ENCODE assay signal across 9 mouse cellular contexts in genomic region chr7:126676207-126676606, GRCm38 (mm10). TPM values are rescaled to one million over a fixed set of nuclear protein-coding genes. Genes with fewer than 3 reads are reported as not detected.
A peak's percentile ranks its signal among the peaks of the same experiment; 100 is the strongest.
DNase-seq lines count a peak whose midpoint lies in the region; ATAC-seq and TF ChIP-seq lines count a peak whose summit lies in the region.
"Had no signal": no experiment of that assay in that cellular context is flagged by ENCODE, and none has a peak within 500 bp of the region (broad histone marks: within the 10 kb centered on the region; RNA-seq: fewer than 3 reads in every experiment).

Sult1a1 (minus strand) TSS chr7:126676432.

- DNase-seq in cerebellum, adult 2 months, result no peak
- DNase-seq in cerebellum, adult 18-20 months, result no peak
- peak; percentile 32 for DNase-seq in Muller cell, postnatal 12 days (ENCODE audit: inconsistent ontology term)
- peak; percentile 94 for DNase-seq in heart, adult 8-10 months (ENCODE audit: low spot score)
- DNase-seq in kidney, postnatal 10 days, result peak; percentile 61
- peak; percentile 64 for DNase-seq in testis, postnatal 10 days (ENCODE audit: low spot score)
- DNase-seq in thymus, postnatal 14 days, result no peak

- H3K9ac ChIP-seq in midbrain, embryonic 13.5 days (replicated peaks), result no peak within 1 kb of the TSS

- H3K4me1 ChIP-seq in cerebellum, adult 2 months (ENCODE audit: control insufficient read depth, insufficient read depth, low read length), result no peaks in the 10 kb centered on the region
- no peaks in the 10 kb centered on the region for H3K4me1 ChIP-seq in midbrain, embryonic 13.5 days (replicated peaks)

- H3K27ac ChIP-seq in cerebellum, adult 2 months (ENCODE audit: insufficient read depth, low read length), result peak within 1 kb of the TSS; percentile 34; the same call in 1 of the 2 replicates
- no peak within 1 kb of the TSS for H3K27ac ChIP-seq in midbrain, embryonic 13.5 days

- H3K36me3 ChIP-seq in midbrain, embryonic 13.5 days, result peaks cover 34% of the 10 kb centered on the region

- TF ChIP-seq POLR2A in cerebellum, adult 2 months (IDR thresholded peaks at IDR 0.05; ENCODE audit: borderline replicate concordance, insufficient read depth, low read length), result no peak

- no peaks in the 10 kb centered on the region for H3K9me3 ChIP-seq in midbrain, embryonic 13.5 days
- H3K9me3 ChIP-seq: megakaryocyte, embryonic 14.5 days had no signal

- no peak for TF ChIP-seq CTCF in cerebellum, adult 2 months (IDR thresholded peaks at IDR 0.05; ENCODE audit: borderline replicate concordance, insufficient read depth, low read depth, low read length)

- no peak for ATAC-seq in midbrain, embryonic 13.5 days

- WGBS in cerebellum, adult 2 months, result 82% methylated on average over 1 of the region's 1 CpGs
- WGBS in midbrain, embryonic 13.5 days, result 90% methylated on average over 1 of the region's 1 CpGs

- peak within 1 kb of the TSS; percentile 14 for H3K4me3 ChIP-seq in cerebellum, adult 2 months (replicated peaks; ENCODE audit: insufficient read depth, low read depth, low read length)
- H3K4me3 ChIP-seq in midbrain, embryonic 13.5 days (replicated peaks), result no peak within 1 kb of the TSS
- H3K4me3 ChIP-seq: megakaryocyte, embryonic 14.5 days had no signal

- H3K4me2 ChIP-seq in midbrain, embryonic 13.5 days (replicated peaks), result no peak within 1 kb of the TSS

- H3K27me3 ChIP-seq in cerebellum, adult 2 months (ENCODE audit: control insufficient read depth, insufficient read depth, low read length), result no peaks in the 10 kb centered on the region
- H3K27me3 ChIP-seq in midbrain, embryonic 13.5 days, result no peaks in the 10 kb centered on the region
- H3K27me3 ChIP-seq: megakaryocyte, embryonic 14.5 days had no signal

RNA-seq across cellular contexts. Expression of gene Sult1a1, which starts in this region (rescaled TPM):
- polyA plus RNA-seq in cerebellum, adult 2 months (2012; rRNA removed), result 6.4 and 10.6 TPM in 2 replicates
- 10 to 100 TPM; 18.6 to 38.7 (median 31.5) TPM for total RNA-seq in heart, adult 8-10 months (2022)
- 0.93 and 1.9 TPM in 2 replicates for polyA plus RNA-seq in midbrain, embryonic 13.5 days (2015; fragmentation: Nextera tagmentation; extraction: Ambion mirVana)

Comparison
In these comparisons a context has a peak if more than half of its experiments do, and no peak if none do; other contexts are left out.
1. DNase-seq: peak in Muller cell, postnatal 12 days (single experiment), heart, adult 8-10 months (single experiment), kidney, postnatal 10 days (single experiment) and testis, postnatal 10 days (single experiment); none in cerebellum, adult 2 months (0 of 2), cerebellum, adult 18-20 months (0 of 2) and thymus, postnatal 14 days (single experiment).